Mouse (Mus musculus) yolk sac, embryonic 10.5 days (tissue): Measurements from ENCODE around the gene Rufy2.

Source experiments
- DNase-seq: peaks from one replicate; pipeline ENCODE4 v3.0.0-alpha.2; 2017; ENCODE audit warnings: low spot score

Rufy2 gene

GRCm38 (mm10) chr10:62980039-62980954, at the start of gene Rufy2:
Gene Rufy2, plus strand, starts transcription at chr10:62980223.
- peak; percentile 81 for DNase-seq

GRCm38 (mm10) chr10:62932381-62932780, 47.6 kb upstream of the Rufy2 start:
- DNase-seq: no peak

- no peak for DNase-seq
Observed at GRCm38 (mm10) chr10:62944975-62945580, 34.9 kb upstream of the Rufy2 start.

GRCm38 (mm10) chr10:62946738-62947471, 33.1 kb upstream of the Rufy2 start, which contains the start of gene Dna2:
Gene Dna2, plus strand, starts transcription at chr10:62947026.
- DNase-seq: peak; percentile 84

GRCm38 (mm10) chr10:62948551-62948950, 31.5 kb upstream of the Rufy2 start:
- DNase-seq: no peak

- DNase-seq: no peak
Observed at GRCm38 (mm10) chr10:62963956-62964355, 16.1 kb upstream of the Rufy2 start.

GRCm38 (mm10) chr10:62965796-62966195, 14.2 kb upstream of the Rufy2 start:
- DNase-seq: no peak

GRCm38 (mm10) chr10:62966291-62966690, 13.7 kb upstream of the Rufy2 start:
- no peak for DNase-seq

GRCm38 (mm10) chr10:62971821-62972220, 8.2 kb upstream of the Rufy2 start:
- DNase-seq: peak; percentile 79

- no peak for DNase-seq
Observed at GRCm38 (mm10) chr10:62979667-62980038, 370 bp upstream of the Rufy2 start.

GRCm38 (mm10) chr10:62984072-62984471, 4.0 kb downstream of the Rufy2 start:
- DNase-seq: no peak

- DNase-seq: no peak
Observed at GRCm38 (mm10) chr10:62984495-62984894, 4.5 kb downstream of the Rufy2 start.

GRCm38 (mm10) chr10:62987341-62987740, 7.3 kb downstream of the Rufy2 start:
- no peak for DNase-seq

- DNase-seq: no peak
Observed at GRCm38 (mm10) chr10:62990636-62991035, 10.6 kb downstream of the Rufy2 start.

- no peak for DNase-seq
Observed at GRCm38 (mm10) chr10:62993991-62994390, 14.0 kb downstream of the Rufy2 start.

GRCm38 (mm10) chr10:63000584-63000983, 20.6 kb downstream of the Rufy2 start:
- no peak for DNase-seq

- no peak for DNase-seq
Observed at GRCm38 (mm10) chr10:63003252-63003651, 23.2 kb downstream of the Rufy2 start.

GRCm38 (mm10) chr10:63004556-63004955, 24.5 kb downstream of the Rufy2 start:
- DNase-seq: no peak

GRCm38 (mm10) chr10:63008193-63008592, 28.2 kb downstream of the Rufy2 start:
- no peak for DNase-seq

GRCm38 (mm10) chr10:63010268-63010667, 30.2 kb downstream of the Rufy2 start:
- no peak for DNase-seq

- DNase-seq: no peak
Observed at GRCm38 (mm10) chr10:63011556-63011955, 31.5 kb downstream of the Rufy2 start.

- DNase-seq: no peak
Observed at GRCm38 (mm10) chr10:63013476-63013875, 33.5 kb downstream of the Rufy2 start.

- no peak for DNase-seq
Observed at GRCm38 (mm10) chr10:63014168-63014567, 34.1 kb downstream of the Rufy2 start.
